Mouse (Mus musculus) stomach, postnatal 0 days (tissue): ENCODE measurements at regions not wholly inside any gene's neighbourhood (a gene's known extent, or its start where the extent isn't known, plus 50 kb on each side); places are given as distances from the start of the nearest gene placed in this dataset.

Experiments used
- CTCF ChIP-seq: IDR thresholded peaks from 2 replicates; pipeline ENCODE4 v1.5.1; 2016; ENCODE audit warnings: antibody characterized with exemption, low read depth, mild to moderate bottlenecking, moderate library complexity
- EP300 ChIP-seq: optimal IDR thresholded peaks from 2 replicates; pipeline ENCODE3; 2016; ENCODE audit warnings: antibody characterized with exemption

GRCm38 (mm10) chr11:32908723-32909411 lies 84.5 kb upstream of the Smim23 start:
- no peak for TF ChIP-seq CTCF
- no peak for TF ChIP-seq EP300
